Mouse (Mus musculus): ENCODE measurements around the gene Prpmp5.
"Not testable (repeated sequence)": the region's sequence is repeated elsewhere in the genome, so short reads cannot be mapped to it uniquely, and the experiment has no call there.

Prpmp5 gene

DNA sequence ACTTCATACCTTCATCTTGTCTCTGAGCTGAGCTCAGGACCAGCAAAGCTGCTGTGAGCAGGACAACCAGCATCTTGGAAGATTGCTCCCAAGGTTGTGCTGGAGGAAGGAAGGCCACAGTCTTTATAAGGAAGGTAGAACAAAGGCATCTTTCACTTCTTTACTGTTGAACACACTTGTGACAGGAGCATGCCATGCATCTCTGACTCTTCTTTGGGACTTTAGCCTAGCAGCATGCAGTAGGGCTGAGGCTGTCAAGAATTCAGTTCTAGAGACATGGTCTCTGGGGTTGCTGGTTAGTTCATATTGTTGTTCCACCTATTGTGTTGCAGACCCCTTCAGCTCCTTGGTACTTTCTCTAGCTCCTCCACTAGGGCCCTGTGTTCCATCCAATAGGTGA, at the start of gene Prpmp5:
Gene Prpmp5 (minus strand): TSS at position 101 of the 400 bp plus-strand sequence.
- not testable (repeated sequence) for DNase-seq (ENCODE audit: low spot score)

DNA sequence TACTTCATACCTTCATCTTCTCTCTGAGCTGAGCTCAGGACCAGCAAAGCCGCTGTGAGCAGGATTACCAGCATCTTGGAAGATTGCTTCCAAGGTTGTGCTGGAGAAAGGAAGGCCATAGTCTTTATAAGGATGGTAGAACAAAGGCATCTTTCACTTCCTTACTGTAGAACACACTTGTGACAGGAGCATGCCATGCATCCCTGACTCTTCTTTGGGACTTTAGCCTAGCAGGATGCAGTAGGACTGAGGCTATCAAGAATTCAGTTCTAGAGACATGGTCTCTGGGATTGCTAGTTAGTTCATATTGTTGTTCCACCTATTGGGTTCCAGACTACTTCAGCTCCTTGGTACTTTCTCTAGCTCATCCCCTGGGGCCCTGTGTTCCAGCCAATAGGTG, 49.5 kb upstream of the Prpmp5 start, which contains the start of gene Gm8882:
Gene Gm8882 (minus strand): TSS at position 101 of the 400 bp plus-strand sequence.
- DNase-seq (ENCODE audit: low spot score), result not testable (repeated sequence)

Data from embryo, embryonic 10.5 days (tissue).